Mouse (Mus musculus) layer of hippocampus, postnatal 14 days (tissue): ENCODE measurements around the gene Olfr1274-ps. TPM values are rescaled to one million over a fixed set of nuclear protein-coding genes. Genes with fewer than 3 reads are reported as not detected.
"Not testable (repeated sequence)": the region's sequence is repeated elsewhere in the genome, so short reads cannot be mapped to it uniquely, and the experiment has no call there.

Source experiments
- DNase-seq, 2 experiments: peaks; one replicate each; pipeline ENCODE4 v3.0.0; 2021 to 2022; ENCODE audit warnings: low spot score in 2 of 2, mixed read lengths in 1 of 2
- long read RNA-seq, 2 experiments: library from polyadenylated mRNA; stranded (forward); transcript quantifications; one replicate each; pipeline ENCODE4 v2.0.0; 2021
- total RNA-seq, 2 experiments: library from RNA; stranded (reverse); gene quantifications; 2 replicates each; pipeline ENCODE4 v1.2.3; 2021

The Olfr1274-ps gene
- not detected for total RNA-seq
- long read RNA-seq, experiment 1: 0 reads
- long read RNA-seq, experiment 2: 0 reads

DNA sequence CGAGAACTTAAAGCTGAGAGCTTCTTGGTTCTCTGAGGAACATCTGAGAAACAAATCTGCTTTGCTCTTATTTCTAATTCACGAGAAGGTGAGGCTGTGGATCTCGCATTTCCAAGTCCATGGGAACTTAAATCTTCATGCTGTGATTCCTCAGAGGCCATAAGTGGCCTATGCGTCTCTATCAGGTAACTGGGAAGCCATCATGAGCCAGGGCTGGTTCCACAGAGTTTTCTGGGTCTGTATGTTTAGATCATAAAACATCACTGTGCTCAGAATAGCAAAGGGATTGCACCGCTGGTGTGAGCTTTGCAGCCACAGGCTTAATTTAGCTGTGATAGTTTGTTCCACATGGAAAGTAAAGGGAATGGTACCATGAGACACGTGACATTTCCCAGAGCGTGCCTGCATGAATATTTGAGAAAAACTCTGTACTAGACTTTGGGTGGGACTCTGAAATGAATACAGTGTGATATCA lies at the start of gene Olfr1274-ps:
TSS of gene Olfr1274-ps (plus strand) at position 51 of the 475 bp plus-strand sequence.
- DNase-seq: not testable (repeated sequence)

DNA sequence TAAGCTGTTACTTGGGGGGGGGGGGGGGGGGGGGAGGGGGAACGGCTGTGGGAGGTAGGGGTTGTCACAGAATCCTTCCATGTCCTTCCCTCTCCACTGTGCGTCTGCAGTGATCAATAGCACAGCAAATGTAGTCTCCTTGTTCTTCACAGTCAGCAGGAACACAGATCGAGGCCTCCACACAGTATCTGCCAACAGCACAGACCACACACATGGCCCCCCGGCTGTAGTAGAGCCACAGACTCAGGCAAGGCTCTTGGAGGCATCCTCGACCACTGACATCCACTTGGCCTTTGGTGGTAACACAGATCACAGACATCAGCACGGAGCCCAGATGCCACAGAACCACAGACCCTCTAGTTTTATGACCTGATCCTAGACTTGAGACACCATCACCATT lies 47.4 kb upstream of the Olfr1274-ps start:
- not testable (repeated sequence) for DNase-seq

DNA sequence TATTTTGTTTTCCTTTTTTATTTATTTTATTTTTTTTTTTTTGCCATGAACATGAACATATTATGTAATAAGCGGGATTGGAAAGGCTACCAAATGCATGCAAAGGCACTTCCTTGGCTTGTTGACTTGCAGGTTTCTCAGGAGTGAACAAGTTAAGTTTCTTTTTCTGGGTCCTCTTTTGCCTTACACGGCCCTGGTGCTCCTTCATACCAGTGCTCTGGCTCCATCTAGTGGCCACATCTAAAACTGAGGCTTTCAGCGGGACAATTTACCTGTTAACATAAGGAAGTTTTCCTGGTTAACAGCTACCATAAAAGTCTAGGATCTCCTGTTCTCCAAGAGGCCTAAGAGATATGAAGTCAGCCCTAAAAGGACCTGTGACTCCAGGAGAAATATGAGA lies 46.9 kb upstream of the Olfr1274-ps start:
- not testable (repeated sequence) for DNase-seq

DNA sequence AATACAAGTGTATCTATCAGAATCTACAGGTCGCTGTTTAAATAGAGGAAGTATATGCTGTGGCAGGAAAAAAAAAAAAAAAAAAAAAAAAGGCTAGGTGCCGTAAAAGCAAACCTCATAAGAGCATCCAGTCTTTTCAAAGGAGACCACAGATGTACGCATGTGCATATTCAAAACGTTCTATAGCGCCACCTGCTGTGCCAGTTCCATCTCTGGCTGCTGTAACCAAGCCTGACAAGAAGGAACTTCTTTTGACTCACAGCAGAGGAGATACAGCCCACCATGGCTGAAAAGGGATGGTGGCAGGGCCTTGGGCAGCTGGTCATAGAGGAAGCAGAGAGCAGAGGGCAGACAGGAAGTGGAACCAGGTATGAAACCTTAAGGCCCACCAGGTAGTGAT lies 39.3 kb upstream of the Olfr1274-ps start:
- DNase-seq: not testable (repeated sequence)

DNA sequence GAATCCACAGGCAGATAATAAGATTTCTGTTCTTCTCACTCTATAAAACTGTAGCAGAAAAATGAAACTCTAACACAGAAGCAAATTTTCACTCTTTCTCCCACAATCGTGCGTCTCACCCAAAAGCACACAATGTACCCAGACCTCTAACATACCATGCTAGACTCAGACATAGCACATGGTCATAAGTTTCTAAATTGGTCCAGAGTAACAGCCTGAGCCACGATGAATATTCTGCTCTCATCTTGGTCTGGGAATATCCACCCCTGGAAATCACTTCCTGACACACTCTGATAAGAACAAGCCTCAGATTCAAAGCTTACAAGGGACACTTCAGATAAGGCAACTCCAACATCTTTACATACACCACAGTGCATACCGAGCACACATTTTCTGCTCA lies 38.3 kb upstream of the Olfr1274-ps start:
- not testable (repeated sequence) for DNase-seq

DNA sequence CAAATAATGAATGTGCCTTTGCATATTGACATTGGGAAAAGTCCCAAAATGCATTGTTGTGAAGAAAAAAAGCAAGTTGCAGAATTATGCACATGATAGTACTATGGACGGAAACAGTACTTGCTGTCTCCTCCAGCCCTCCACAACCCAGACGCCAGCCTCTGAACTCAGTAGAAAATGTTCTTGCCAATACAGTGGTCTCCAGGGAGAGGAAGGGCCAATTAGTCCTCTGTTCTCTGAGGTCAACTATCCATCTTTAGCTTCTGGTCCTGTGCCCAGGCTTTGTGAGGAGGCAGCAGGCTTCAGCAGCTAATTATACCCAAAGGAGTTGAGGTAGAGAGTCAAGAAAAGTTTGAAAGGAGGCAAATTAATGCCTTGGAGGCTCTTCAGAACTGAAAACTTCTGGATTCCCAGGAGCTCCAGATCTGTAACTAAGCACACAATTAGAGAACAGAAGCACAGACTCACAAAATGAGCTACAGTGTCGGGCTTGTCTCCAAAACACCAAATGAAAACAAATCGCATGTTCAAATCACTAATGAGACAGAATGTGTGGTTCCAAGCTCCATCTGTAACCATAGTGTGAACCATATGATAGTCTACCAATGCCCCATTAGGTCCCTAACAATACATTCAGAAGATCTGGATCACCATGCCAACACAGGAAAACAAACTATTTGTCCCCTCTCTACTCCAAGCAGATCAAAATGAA lies 15.8 kb downstream of the Olfr1274-ps start:
- DNase-seq: peak in 1 of 2 experiments; percentile 72

DNA sequence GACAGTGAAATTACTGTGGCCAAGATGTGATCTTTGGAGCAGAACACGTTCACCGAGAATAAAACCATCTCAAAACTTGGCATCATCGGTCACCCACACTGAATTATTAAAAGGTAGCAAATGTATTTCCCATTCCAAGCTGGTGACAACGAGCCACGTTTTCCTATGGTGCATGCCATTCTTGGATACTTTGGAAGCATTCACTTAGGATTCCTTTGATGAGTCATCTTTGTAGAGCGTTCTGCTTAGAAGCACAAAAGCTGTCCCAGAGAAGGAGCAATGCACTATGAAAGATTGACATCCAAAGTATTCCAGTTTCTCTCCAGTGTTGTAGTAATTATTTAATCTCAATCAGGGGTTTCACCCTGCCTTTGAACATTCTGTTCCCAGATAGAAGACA lies 23.8 kb downstream of the Olfr1274-ps start:
- DNase-seq: not testable (repeated sequence)

DNA sequence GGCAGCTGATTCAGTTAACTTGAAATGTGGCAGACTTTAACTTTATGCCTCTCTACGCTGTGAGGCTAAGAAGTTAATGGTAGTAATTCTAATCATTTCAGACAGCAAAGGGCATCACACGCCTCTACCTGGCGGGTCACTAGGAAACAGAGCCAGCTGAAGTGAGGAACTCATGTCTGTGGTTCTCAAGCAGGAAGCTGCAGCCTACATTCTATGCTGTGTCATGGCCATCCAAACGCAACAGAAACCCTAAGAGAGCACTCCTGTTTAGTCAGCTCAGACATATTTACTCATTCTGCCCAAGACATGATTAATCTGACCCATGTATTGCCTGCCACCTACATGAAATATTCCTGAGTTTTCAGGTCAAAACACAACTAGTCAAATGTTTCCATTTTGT lies 26.5 kb downstream of the Olfr1274-ps start:
- not testable (repeated sequence) for DNase-seq

DNA sequence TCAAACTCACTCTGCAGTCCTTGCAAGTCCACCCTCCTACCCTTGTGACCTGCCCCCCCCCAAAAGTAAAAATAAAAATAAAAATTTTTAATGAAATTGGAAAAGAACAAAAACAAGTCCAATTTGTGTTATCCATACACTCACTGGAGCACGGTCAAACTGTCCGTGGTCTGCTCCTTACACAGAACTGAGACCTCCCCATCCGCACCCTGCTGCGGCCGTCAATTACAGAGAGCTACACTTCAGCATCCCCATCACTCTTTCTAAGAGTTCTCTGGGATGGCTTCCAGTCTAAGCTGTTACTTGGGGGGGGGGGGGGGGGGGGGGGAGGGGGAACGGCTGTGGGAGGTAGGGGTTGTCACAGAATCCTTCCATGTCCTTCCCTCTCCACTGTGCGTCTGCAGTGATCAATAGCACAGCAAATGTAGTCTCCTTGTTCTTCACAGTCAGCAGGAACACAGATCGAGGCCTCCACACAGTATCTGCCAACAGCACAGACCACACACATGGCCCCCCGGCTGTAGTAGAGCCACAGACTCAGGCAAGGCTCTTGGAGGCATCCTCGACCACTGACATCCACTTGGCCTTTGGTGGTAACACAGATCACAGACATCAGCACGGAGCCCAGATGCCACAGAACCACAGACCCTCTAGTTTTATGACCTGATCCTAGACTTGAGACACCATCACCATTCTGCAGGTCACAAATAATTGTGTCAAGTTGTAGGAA lies 30.7 kb downstream of the Olfr1274-ps start:
- DNase-seq: not testable (repeated sequence)

DNA sequence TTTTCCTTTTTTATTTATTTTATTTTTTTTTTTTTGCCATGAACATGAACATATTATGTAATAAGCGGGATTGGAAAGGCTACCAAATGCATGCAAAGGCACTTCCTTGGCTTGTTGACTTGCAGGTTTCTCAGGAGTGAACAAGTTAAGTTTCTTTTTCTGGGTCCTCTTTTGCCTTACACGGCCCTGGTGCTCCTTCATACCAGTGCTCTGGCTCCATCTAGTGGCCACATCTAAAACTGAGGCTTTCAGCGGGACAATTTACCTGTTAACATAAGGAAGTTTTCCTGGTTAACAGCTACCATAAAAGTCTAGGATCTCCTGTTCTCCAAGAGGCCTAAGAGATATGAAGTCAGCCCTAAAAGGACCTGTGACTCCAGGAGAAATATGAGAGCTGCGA lies 31.3 kb downstream of the Olfr1274-ps start:
- DNase-seq: not testable (repeated sequence)

DNA sequence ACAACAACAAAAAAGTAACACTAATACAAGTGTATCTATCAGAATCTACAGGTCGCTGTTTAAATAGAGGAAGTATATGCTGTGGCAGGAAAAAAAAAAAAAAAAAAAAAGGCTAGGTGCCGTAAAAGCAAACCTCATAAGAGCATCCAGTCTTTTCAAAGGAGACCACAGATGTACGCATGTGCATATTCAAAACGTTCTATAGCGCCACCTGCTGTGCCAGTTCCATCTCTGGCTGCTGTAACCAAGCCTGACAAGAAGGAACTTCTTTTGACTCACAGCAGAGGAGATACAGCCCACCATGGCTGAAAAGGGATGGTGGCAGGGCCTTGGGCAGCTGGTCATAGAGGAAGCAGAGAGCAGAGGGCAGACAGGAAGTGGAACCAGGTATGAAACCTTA lies 39.0 kb downstream of the Olfr1274-ps start:
- not testable (repeated sequence) for DNase-seq

DNA sequence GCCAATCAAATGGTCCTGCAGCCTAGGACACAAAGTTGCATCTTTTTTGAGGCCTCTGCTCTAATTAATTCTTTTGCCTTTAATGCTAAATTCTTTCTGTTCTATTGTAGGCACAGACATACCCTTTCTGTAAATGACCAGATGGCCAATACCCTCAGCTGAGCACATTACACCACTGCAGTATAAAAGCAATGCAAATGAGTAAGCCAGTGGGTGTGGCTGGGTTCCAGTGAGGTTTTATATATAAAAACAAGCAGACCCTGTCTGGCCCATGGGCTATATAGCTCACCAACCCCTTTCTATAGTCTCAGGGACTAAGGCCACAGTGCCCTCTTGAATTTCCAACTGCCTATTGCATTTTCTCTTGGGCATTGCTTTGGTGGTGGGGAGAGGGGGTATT lies 41.7 kb downstream of the Olfr1274-ps start:
- not testable (repeated sequence) for DNase-seq

DNA sequence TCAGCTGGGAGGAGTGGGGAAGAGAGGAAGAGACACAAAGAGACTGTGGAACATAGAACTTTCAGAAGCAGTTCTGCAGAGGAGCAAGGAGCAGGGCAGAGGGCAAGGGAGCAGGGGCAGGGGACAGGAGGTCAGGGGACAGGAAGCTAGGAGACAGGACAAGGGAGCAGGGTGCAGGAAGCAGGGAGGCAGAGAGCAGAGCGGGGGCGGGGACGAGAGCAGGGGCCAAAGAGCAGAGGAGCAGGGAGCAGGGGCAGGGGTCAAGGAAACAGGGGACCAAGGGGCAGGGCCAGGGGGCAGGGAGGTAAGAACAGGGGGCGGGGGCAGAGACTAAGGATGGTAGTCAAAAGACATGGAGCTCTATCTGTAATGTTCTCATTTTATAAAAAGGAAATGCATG lies 43.3 kb downstream of the Olfr1274-ps start:
- DNase-seq: not testable (repeated sequence)

DNA sequence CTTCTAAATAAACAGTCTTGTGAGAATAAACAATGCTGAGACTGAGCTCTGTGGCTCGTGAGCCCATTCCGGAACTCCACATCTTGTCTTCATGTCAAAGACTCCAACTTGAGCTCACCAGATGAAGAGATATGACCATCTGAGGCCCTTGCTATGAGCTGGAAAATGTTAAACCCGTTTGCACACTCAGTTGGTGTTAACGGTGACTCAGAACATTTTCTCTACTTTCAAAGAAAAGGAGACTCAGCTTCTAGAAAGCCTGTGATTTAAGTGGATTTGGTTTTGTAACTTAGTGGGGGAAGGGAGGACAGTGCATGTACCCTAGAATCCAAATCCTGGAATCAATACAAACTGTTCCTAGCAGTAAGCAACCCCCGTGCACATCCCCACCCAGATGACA lies 45.3 kb downstream of the Olfr1274-ps start:
- no peak for DNase-seq

DNA sequence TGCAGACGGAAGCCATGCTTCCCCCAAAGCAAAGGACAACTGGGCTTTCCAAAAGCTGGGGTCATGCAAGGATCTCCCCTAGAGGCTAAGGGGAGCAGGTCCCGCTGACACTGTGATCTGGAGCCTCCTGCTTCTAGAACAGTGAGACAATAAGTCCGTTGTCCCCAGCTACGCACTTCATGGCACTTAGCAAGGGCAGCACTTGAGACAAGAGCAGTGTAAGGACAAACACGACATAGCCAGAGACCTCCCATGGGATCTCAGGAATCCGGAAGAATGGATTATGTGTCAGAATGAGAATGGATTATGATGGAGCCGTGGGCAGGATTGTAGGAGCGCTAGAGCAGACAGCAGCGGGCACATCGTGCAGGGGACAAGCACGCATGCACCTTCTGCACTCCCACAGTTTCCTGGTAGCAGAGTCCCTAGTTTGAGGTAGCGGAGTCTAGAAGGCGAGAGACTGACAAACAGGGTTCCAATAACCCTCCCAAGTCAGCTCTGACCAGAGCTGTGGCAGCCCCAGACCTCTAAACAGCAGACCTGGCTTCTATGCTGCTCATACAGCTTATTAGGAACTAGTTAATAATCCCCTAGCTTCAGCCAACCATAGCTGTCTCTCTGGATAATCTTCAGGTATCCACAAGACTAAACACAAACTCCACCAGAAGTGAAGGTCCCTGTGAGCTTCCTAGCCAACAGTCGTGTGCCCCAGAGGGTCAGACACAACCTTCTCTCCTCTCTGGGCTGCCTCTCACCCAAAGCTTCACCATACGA lies 50.7 kb downstream of the Olfr1274-ps start:
- no peak for DNase-seq

DNA sequence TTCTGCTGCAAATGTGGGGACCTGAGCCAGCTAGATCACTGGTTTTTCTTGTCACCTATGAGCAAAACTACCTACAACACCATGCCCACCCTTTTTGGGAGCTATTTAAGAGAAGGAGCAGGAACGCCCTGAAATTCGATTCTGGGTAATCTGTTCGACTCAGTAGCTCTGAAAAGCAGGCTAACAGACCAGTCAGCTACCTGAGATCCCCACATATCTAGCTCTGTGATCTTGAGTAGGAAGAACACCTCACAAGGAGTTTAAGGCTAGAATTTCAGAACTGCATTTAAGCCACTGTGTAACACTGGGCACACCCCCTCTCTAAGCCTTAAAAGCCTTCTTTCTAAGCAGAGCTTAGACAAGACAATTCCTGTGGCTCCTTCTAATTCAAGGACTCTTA lies 53.9 kb downstream of the Olfr1274-ps start:
- no peak for DNase-seq

Other genes with a start within 250 kb of the Olfr1274-ps start
- gene Olfr1270, start 245.6 kb upstream of the Olfr1274-ps start, total RNA-seq: not detected
- gene Olfr1506, start 174.2 kb upstream of the Olfr1274-ps start, total RNA-seq: under 1 TPM in 1 of 2 experiments, not detected in 1; 0.19 TPM
- not detected for gene Olfr142, start 141.1 kb upstream of the Olfr1274-ps start, total RNA-seq
- not detected for gene Olfr1271, start 127.7 kb upstream of the Olfr1274-ps start, total RNA-seq
- gene Olfr1272, start 105.8 kb upstream of the Olfr1274-ps start, total RNA-seq: not detected
- under 1 TPM in 1 of 2 experiments, not detected in 1; 0.23 TPM for gene Gm13769, start 76.5 kb upstream of the Olfr1274-ps start, total RNA-seq
- gene Ptprj, start 182.0 kb downstream of the Olfr1274-ps start, total RNA-seq: 100 to 1,000 TPM; 101 to 107 TPM